Mouse (Mus musculus) embryonic fibroblast, embryonic 13.5 days (primary cell): Measurements from ENCODE around the gene Grpel1.

Source experiments
- CTCF ChIP-seq: IDR thresholded peaks from 2 replicates; pipeline ENCODE4 v1.5.1; 2011; ENCODE audit warnings: mild to moderate bottlenecking, control low read depth, low read length, moderate library complexity, borderline replicate concordance; ENCODE audit not compliant: insufficient read depth
- POLR2A ChIP-seq: IDR thresholded peaks from 2 replicates; pipeline ENCODE4 v1.6.1; 2011; ENCODE audit warnings: low read depth, mild to moderate bottlenecking, control low read depth, low read length, moderate library complexity

DNA sequence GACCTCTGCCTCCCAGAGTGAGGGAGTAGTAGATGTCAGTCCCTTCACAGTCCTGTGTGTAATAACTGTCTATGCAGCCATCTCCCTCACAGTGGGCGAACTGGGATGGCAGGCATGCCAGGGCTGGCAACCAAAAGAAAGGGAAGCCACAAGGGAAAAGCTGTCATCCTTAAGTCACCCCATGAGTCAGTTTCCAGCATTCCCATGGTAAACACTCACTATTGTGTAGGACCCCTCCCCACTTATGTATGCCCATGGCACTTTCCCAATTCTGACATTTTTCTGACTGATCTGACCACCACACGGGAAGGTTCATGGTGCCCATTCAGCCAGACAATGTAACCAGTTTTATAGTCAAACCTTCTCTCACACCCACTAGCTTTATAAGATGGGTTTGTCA lies 4.1 kb upstream of the Grpel1 start:
- TF ChIP-seq CTCF (no peak), POLR2A (no peak)
